Mouse (Mus musculus) cerebellum, adult 2 months (tissue): ENCODE measurements at regions not wholly inside any gene's neighbourhood (a gene's known extent, or its start where the extent isn't known, plus 50 kb on each side); places are given as distances from the start of the nearest gene placed in this dataset.

Source experiments
- CTCF ChIP-seq: fragments of 200-500 bp; IDR thresholded peaks from 2 replicates; pipeline ENCODE4 v1.5.1; 2011; ENCODE audit warnings: low read depth, mild to moderate bottlenecking, control low read depth, low read length, moderate library complexity, borderline replicate concordance; ENCODE audit not compliant: insufficient read depth
- POLR2A ChIP-seq: fragments of 200-500 bp; IDR thresholded peaks from 2 replicates; pipeline ENCODE4 v1.6.1; 2011; ENCODE audit warnings: low read length, control low read depth, borderline replicate concordance; ENCODE audit not compliant: insufficient read depth

- TF ChIP-seq POLR2A (no peak), CTCF (no peak)
Observed at GRCm38 (mm10) chr6:111808611-111809010, 464.9 kb upstream of the Lmcd1 start.
